Mouse (Mus musculus) embryonic facial prominence, embryonic 11.5 days (tissue): ENCODE measurements around the gene Trcg1. TPM values are rescaled to one million over a fixed set of nuclear protein-coding genes. Genes with fewer than 3 reads are reported as not detected.
A peak's percentile ranks its signal among the peaks of the same experiment; 100 is the strongest.

Experiments used
- ATAC-seq: fragments of 200-750 bp; cut with Nextera tagmentation; replicated peaks from 2 replicates; pipeline ENCODE4 v1.8.0; 2017; ENCODE audit warnings: low read depth; ENCODE audit not compliant: insufficient number of reproducible peaks, low FRiP score, low TSS enrichment
- DNase-seq: peaks from one replicate; pipeline ENCODE4 v3.0.0-alpha.2; 2015; ENCODE audit warnings: low spot score
- H3K27ac ChIP-seq: fragments of 300-500 bp; sonication (generic); replicated peaks from 2 replicates; pipeline ENCODE4 v1.5.1; 2014; ENCODE audit warnings: mild to moderate bottlenecking, low read depth, low read length, control low read depth
- H3K27me3 ChIP-seq: fragments of 300-500 bp; sonication (generic); 2 replicates; pipeline ENCODE4 v1.6.1; 2014; ENCODE audit warnings: mild to moderate bottlenecking, low read length, moderate library complexity, mixed read lengths; ENCODE audit not compliant: control insufficient read depth, insufficient read depth
- H3K36me3 ChIP-seq: fragments of 300-500 bp; sonication (generic); replicated peaks from 2 replicates; pipeline ENCODE4 v1.6.1; 2014; ENCODE audit warnings: low read depth, mild to moderate bottlenecking, low read length, moderate library complexity, mixed read lengths; ENCODE audit not compliant: control insufficient read depth, insufficient read depth
- H3K4me1 ChIP-seq: fragments of 300-500 bp; sonication (generic); 2 replicates; pipeline ENCODE4 v1.6.1; 2014; ENCODE audit warnings: low read length, mixed read lengths; ENCODE audit not compliant: control insufficient read depth, insufficient read depth
- H3K4me2 ChIP-seq: fragments of 300-500 bp; sonication (generic); 2 replicates; pipeline ENCODE4 v1.6.1; 2014; ENCODE audit warnings: low read depth, mild to moderate bottlenecking, control low read depth, low read length, moderate library complexity
- H3K4me3 ChIP-seq: fragments of 300-500 bp; sonication (generic); 2 replicates; pipeline ENCODE4 v1.5.1; 2014; ENCODE audit warnings: low read depth, low read length, control low read depth
- H3K9ac ChIP-seq: fragments of 300-500 bp; sonication (generic); replicated peaks from 2 replicates; pipeline ENCODE4 v1.6.1; 2014; ENCODE audit warnings: mild to moderate bottlenecking, control low read depth, low read length
- H3K9me3 ChIP-seq: fragments of 300-500 bp; sonication (generic); replicated peaks from 2 replicates; pipeline ENCODE4 v1.6.1; 2016; ENCODE audit warnings: mild to moderate bottlenecking, low read length, inconsistent platforms, mixed read lengths; ENCODE audit not compliant: control insufficient read depth
- WGBS: fragments of 180-500 bp; shearing (Covaris S2); extraction: QIAGEN DNeasy Blood & Tissue Kit; methylation state at CpG from one replicate; pipeline ENCODE4 v1.1.7; 2014; 5-methylcytosine and 5-hydroxymethylcytosine counted together
- polyA plus RNA-seq: library from polyadenylated mRNA; unstranded; fragments of >200 nt; fragmentation: Nextera tagmentation; extraction: Ambion mirVana; gene quantifications from 2 replicates; pipeline ENCODE4 v1.2.1, GENCODE M21; 2014

The Trcg1 gene
- polyA plus RNA-seq, 1 experiment from 2014 or later = not detected

GRCm38 (mm10) chr9:57276311-57276710 is 40.0 kb downstream of the Trcg1 start:
- Histone ChIP-seq H3K36me3 (no peaks in the 10 kb centered on the region), H3K4me2 (no peak overlapping the region), H3K27me3 (no peaks in the 10 kb centered on the region), H3K4me3 (no peak overlapping the region), H3K9ac (no peak overlapping the region), H3K9me3 (no peaks in the 10 kb centered on the region), H3K27ac (no peak overlapping the region), H3K4me1 (no peaks in the 10 kb centered on the region)
- ATAC-seq (no peak), DNase-seq (no peak)

DNA sequence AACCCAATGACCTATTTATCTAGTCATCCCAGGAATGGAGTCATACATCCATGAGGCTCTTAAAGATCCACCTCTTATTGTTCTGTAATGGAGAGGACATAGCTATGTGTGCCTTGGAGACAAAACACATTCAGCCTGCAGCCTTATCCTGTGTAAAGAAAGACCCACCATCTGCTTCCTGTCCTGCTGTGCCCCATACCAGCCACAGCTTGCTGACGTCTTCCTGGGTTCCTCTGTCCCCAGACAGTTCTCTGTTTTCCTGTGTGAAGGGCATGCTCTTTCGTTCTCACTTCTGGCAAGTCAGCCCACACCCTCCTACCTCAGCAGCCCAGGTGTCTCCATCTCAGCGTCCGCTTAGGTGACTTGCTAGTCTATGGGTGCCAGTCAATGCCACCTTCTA is 41.9 kb downstream of the Trcg1 start:
- Histone ChIP-seq H3K27ac (no peak overlapping the region), H3K27me3 (no peaks in the 10 kb centered on the region; the same call in 1 of the 2 replicates), H3K4me3 (no peak overlapping the region), H3K4me1 (no peaks in the 10 kb centered on the region), H3K9me3 (no peaks in the 10 kb centered on the region), H3K9ac (no peak overlapping the region), H3K4me2 (no peak overlapping the region), H3K36me3 (no peaks in the 10 kb centered on the region)
- no peak for DNase-seq
- WGBS = 59% methylated on average over 4 of the region's 4 CpGs
- ATAC-seq = no peak

DNA sequence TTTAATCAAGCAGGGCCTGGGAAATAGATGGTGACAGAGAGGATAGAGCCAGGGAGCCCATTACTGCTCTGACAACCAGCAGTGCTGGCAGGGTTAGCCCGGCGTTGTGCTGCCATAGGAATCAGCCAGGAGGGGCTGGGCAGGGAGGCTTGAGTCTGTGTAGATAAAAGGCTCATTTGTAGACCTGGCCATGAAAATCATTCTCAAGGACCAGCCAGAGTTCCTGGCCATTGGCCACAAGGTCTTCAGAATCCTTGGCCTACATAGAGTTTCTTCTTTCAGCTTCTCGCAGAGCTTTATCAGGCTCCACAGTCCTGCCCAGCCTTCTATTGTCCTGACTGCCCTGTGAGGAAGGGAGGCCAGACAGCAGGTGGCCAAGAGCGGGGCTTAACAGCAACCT is 43.1 kb downstream of the Trcg1 start:
- Histone ChIP-seq H3K9me3 (no peaks in the 10 kb centered on the region), H3K4me2 (no peak overlapping the region), H3K4me3 (no peak overlapping the region), H3K4me1 (no peaks in the 10 kb centered on the region), H3K9ac (no peak overlapping the region), H3K27ac (no peak overlapping the region), H3K36me3 (no peaks in the 10 kb centered on the region), H3K27me3 (no peaks in the 10 kb centered on the region; the same call in 1 of the 2 replicates)
- DNase-seq (no peak), ATAC-seq (no peak)
- WGBS = 78% methylated on average over 4 of the region's 4 CpGs

DNA sequence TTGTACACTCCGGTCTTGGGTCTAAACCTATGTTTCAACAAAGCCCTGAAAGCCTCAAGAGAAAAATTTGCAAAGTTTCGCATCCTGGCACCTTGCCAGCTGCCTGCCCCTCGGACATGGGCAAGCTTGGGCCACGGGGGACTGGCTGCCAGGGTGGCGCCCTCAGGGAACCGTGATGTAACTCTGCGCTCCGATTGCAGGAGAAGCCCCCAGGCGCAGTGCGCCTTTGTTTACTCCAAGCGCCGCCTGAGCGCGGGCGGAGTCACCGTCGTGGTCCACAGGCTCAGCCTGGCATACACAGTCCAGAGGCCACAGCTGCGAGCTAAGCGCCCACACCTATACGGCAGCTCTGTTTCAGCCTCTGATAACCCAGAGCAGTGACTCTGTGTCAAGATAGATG is 45.2 kb downstream of the Trcg1 start:
- H3K27me3 ChIP-seq = no peaks in the 10 kb centered on the region; the same call in 1 of the 2 replicates
- H3K4me1 ChIP-seq = no peaks in the 10 kb centered on the region
- no peak overlapping the region for H3K27ac ChIP-seq
- peak overlapping the region; percentile 39; the same call in 1 of the 2 replicates for H3K9ac ChIP-seq
- ATAC-seq = peak; percentile 48; the same call in 1 of the 2 replicates
- 12% methylated on average over 20 of the region's 20 CpGs for WGBS
- H3K9me3 ChIP-seq = no peaks in the 10 kb centered on the region
- peak; percentile 53 for DNase-seq
- peak overlapping the region; percentile 19; the same call in 1 of the 2 replicates for H3K4me2 ChIP-seq
- H3K36me3 ChIP-seq = no peaks in the 10 kb centered on the region
- H3K4me3 ChIP-seq = 0 out of 2 replicates have a peak overlapping the region, but pooled peaks have one; percentile 14

- no peak for DNase-seq
- no peak overlapping the region for H3K4me2 ChIP-seq
Measured at GRCm38 (mm10) chr9:57282686-57283085, 46.3 kb downstream of the Trcg1 start.

DNA sequence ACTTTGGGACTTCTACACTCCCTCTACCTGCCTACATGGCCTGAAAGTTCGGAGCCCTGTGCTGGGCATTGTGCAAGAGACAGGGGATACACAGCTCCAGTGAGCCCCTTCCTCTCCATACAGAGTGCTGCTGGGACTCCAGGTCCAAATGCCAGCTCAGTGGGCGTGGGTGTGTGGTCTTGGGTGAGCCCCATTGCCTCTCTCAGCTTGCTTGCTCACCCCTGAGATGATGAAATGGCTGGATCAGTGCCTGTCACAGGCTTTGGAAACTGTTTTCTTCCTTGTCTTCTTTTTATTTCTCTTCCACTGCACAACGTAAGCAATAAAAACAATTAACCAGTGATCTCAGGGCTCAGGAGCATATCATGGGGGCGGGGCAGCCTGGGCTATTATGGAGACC is 47.0 kb downstream of the Trcg1 start:
- 74% methylated on average over 4 of the region's 4 CpGs for WGBS
- Histone ChIP-seq H3K27ac (no peak overlapping the region), H3K4me2 (no peak overlapping the region), H3K9me3 (no peaks in the 10 kb centered on the region), H3K36me3 (no peaks in the 10 kb centered on the region), H3K4me3 (no peak overlapping the region), H3K27me3 (no peaks in the 10 kb centered on the region; the same call in 1 of the 2 replicates), H3K4me1 (no peaks in the 10 kb centered on the region), H3K9ac (no peak overlapping the region)
- DNase-seq = no peak
- ATAC-seq = no peak

More at GRCm38 (mm10) chr9:57282686-57283085, 46.3 kb downstream of the Trcg1 start:
- no peaks in the 10 kb centered on the region for H3K36me3 ChIP-seq
- no peak for ATAC-seq
- H3K27ac ChIP-seq = no peak overlapping the region
- no peaks in the 10 kb centered on the region for H3K4me1 ChIP-seq
- no peak overlapping the region for H3K9ac ChIP-seq
- no peaks in the 10 kb centered on the region for H3K9me3 ChIP-seq
- 82% methylated on average over 3 of the region's 3 CpGs for WGBS
- H3K27me3 ChIP-seq = no peaks in the 10 kb centered on the region; the same call in 1 of the 2 replicates
- no peak overlapping the region for H3K4me3 ChIP-seq

DNA sequence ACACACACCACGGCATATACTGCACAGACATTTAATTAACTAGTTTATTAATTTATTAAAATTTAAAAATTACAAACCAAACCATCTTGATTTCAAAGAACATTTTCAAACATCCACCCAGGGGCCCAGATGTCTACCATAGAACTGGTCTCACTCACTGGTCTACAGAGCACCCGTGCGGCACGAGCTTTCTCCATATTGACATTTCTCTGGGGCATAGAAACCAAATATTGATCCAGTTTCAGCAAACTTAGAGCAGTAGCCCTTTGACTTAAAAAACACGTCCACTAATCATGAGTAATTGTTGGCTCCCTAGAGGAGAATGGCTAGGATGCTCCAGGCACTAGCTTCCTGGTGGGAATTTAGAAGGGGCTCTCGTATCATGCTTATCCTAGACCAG is 50.8 kb downstream of the Trcg1 start:
- no peak for ATAC-seq

DNA sequence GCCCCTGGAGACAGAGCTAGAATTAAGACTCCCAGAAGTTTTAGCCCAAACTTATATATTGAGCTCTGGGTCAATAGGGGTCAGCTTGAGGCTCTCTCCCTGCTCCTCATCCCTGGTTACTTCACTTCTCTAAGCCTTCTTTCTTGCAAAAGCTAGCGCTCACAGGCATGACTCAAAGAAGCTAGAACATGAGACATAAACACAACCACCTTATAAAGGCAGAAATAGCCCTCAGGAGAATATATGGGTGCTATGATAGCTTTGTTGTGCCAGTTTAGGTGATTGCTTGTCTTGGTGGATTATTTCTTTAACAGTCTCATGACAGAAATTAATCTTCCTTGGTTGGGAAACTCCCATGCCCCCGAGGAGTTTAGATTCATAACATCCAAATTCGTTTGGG is 58.5 kb downstream of the Trcg1 start:
- ATAC-seq (no peak), DNase-seq (no peak)
- no peaks in the 10 kb centered on the region for H3K4me1 ChIP-seq
- no peaks in the 10 kb centered on the region for H3K36me3 ChIP-seq
- H3K9ac ChIP-seq = no peak overlapping the region
- no peaks in the 10 kb centered on the region for H3K9me3 ChIP-seq
- H3K4me3 ChIP-seq = no peak overlapping the region
- 78% methylated on average over 3 of the region's 3 CpGs for WGBS
- no peak overlapping the region for H3K27ac ChIP-seq
- H3K4me2 ChIP-seq = no peak overlapping the region
- H3K27me3 ChIP-seq = no peaks in the 10 kb centered on the region

More for the DNA sequence above, 50.8 kb downstream of the Trcg1 start:
- Histone ChIP-seq H3K4me1 (no peaks in the 10 kb centered on the region), H3K27ac (no peak overlapping the region), H3K9me3 (no peaks in the 10 kb centered on the region), H3K4me3 (no peak overlapping the region), H3K27me3 (no peaks in the 10 kb centered on the region; the same call in 1 of the 2 replicates), H3K36me3 (no peaks in the 10 kb centered on the region), H3K4me2 (no peak overlapping the region), H3K9ac (no peak overlapping the region)
- 83% methylated on average over 6 of the region's 6 CpGs for WGBS
- no peak for DNase-seq
